Mouse (Mus musculus) embryo, embryonic 11 days (tissue): ENCODE results near the gene Secisbp2.
"Not testable (repeated sequence)": the region's sequence is repeated elsewhere in the genome, so short reads cannot be mapped to it uniquely, and the experiment has no call there.

ENCODE experiments used
- DNase-seq: peaks from one replicate; pipeline ENCODE4 v3.0.0-alpha.2; 2015

The Secisbp2 gene

GRCm38 (mm10) chr13:51651408-51652064, at the start of gene Secisbp2:
TSS of gene Secisbp2 (plus strand) at chr13:51651697.
- peak; percentile 97 for DNase-seq

- no peak for DNase-seq
Measured at GRCm38 (mm10) chr13:51602764-51603163, 48.7 kb upstream of the Secisbp2 start.

GRCm38 (mm10) chr13:51603221-51603893, 48.1 kb upstream of the Secisbp2 start:
- peak; percentile 80 for DNase-seq

- no peak for DNase-seq
Measured at GRCm38 (mm10) chr13:51603894-51604244, 47.6 kb upstream of the Secisbp2 start.

- no peak for DNase-seq
Measured at GRCm38 (mm10) chr13:51609231-51609630, 42.3 kb upstream of the Secisbp2 start.

GRCm38 (mm10) chr13:51611060-51611459, 40.4 kb upstream of the Secisbp2 start:
- peak; percentile 20 for DNase-seq

- DNase-seq = no peak
Measured at GRCm38 (mm10) chr13:51611500-51611899, 40.0 kb upstream of the Secisbp2 start.

DNA sequence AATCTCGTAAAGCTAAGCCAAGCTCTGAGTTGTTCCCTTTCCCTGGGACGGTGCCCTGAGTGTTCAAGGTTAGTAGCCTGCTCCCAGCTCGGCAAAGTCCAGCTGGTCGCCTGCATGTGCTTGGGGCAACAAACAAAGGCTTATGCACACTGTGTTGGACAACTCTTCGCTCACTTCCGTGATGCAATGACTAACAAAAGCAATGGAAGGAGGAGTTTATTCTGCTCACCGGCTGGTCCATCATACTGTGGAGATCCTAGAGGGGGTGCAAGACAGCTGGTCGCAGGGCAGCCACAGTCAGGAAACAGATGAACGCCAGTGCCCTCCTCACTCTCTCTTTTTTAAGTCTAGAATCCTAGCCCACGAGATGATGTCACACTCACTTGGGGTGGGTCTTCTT, 35.7 kb upstream of the Secisbp2 start:
- no peak for DNase-seq

DNA sequence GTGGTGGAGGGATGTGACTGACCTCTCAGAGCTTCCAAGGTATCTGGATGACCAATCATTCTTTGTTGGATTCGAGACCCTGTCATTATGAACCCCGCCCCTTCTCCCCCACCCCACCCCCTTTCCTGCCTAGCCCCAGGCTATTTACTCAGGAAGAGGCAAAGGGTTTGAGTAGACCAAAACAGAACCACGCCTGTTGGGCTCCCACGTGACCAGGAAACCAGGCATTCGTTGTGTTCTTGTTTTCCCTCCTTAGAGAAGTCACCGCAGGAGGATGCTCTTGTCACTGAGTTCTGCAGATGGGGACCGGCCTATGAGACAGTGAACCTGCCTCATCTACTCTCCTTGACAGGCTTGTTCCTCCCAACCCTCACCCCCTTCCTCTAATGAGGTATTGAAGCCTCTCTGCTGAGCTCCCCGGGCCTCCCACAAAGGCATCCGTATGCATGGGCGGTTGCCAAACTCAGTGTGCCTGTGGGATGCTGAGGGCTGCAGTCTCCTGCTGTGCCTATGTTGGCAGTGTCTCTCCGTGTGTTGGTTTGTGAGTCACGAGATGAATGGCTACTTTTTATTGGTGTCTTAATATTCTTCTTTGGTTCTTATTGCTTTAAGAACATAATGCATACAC, 35.0 kb upstream of the Secisbp2 start:
- DNase-seq = peak; percentile 25

- DNase-seq = no peak
Measured at GRCm38 (mm10) chr13:51617306-51617705, 34.2 kb upstream of the Secisbp2 start.

- peak; percentile 82 for DNase-seq
Measured at GRCm38 (mm10) chr13:51617861-51618260, 33.6 kb upstream of the Secisbp2 start.

- no peak for DNase-seq
Measured at GRCm38 (mm10) chr13:51618602-51619001, 32.9 kb upstream of the Secisbp2 start.

DNA sequence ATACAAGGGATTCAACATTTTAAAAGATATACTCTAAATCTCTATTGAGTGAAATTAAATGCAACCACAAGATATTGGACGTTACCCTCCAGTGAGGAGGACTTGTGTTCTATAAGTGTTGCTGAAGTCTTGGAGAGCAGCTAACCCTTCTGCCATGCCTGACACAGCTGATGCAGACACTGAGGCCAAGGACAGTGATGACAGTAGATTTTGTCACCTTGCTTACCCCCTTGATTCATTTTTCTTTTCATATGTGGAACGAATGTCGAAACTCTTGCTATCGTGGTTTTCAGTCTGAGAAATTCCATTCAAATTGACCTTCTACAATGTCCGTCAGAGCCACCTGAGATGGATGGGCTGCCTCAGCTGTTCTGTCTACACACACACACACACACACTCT, 28.9 kb upstream of the Secisbp2 start:
- DNase-seq = no peak

DNA sequence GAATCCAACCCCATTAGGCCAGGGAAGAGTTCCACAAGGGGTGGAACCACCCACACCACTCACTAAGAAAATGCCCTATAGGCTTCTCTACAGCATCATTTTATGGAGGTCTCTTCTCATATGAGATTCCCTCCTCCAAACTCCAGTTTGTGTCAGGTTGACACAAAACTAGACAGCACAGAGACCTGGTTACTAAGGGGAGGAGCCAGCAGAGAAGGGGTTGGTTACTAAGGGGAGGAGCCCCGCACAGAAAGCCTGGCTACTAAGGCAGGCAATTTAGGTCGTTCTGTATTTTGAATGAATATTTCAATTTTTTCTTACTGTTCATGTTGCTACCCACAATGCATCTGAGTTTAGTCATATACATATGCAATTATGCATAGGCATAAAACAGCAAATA, 27.8 kb upstream of the Secisbp2 start:
- no peak for DNase-seq

DNA sequence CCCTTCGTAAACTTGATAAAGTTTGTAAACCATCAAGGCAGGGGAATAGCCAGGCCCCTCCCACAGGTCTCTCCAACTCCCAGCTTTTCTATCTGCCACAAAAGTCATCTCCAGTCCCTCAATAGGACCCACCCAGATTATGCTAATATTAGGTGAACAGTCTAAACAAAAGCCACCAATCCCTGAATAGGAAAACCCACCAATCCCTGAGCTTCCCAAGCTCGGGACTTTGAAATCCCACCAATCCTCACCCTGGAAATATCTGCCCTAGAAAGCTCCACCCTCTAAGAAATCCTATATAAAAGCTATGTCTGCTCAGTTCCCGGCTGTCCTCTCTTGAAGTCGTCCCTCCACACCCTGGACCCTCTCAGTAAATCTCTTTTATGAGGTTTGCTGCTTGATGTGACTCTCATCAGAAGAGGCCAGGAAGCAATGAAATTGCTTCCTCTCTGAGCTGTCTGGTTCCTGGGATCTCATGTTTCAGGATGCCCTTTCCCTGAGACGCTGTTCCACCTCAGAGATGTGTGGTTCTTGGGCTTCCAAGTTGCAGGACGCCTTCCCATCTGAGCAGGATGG, 23.1 kb upstream of the Secisbp2 start:
- no peak for DNase-seq

- no peak for DNase-seq
Measured at GRCm38 (mm10) chr13:51631354-51631992, 20.0 kb upstream of the Secisbp2 start.

- no peak for DNase-seq
Measured at GRCm38 (mm10) chr13:51632560-51633218, 18.8 kb upstream of the Secisbp2 start.

DNA sequence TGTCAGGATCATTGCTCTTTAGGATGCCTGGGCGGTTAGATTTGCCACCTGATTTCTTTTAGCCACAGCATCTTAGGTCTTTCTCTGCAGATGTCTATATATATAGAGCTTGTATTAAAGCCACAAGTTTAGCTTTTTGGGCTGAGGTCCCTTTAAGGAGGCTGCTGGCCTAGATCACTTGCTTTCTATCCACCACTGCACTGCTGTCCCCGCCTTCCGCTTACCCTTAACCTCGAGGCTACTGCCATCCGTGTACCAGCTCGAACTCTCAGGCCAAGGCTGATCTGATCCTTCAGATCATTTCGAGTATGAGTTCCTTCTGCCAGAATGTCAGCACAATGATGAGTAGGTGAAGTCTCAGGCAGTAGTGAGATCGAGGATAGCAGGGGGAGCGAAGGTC, 16.1 kb upstream of the Secisbp2 start:
- not testable (repeated sequence) for DNase-seq

DNA sequence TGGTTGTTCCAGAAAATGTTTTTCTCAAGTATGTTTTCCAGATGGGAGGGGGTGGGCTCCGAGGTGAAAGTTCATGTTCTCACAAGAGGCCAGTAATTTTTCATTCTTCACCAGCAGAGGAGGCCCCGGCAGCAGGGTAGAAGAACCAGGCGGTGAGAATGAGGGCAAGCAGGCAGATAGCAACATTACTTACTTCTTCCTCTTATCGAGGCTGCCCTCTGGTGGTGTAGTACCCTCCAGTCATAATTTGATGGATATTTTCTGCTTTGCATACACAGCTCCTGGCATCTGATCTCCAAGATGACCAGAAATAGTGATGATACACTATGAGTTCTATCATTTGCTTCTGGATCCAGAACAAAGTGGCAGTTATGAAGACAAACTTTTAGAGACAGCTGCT, 12.5 kb upstream of the Secisbp2 start:
- DNase-seq = no peak

DNA sequence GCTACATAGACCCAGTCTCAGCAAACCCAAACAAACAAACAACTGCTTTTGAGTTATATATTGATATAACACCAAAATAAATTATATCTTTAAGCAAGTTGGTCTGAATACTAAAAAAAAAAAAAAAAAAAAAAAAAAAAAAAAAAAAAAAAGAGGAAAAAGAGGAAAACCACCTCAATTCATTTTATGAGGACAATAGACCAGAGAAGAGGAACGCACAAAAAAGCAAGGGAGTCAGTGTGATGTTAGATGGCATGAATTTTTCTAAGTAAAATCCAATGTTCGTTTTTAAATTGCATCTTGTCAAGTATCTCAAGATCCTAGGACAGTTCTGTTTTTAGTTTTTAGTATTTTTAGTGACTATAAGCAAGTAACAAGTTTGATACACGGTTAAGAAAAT, 10.1 kb upstream of the Secisbp2 start:
- DNase-seq = no peak

DNA sequence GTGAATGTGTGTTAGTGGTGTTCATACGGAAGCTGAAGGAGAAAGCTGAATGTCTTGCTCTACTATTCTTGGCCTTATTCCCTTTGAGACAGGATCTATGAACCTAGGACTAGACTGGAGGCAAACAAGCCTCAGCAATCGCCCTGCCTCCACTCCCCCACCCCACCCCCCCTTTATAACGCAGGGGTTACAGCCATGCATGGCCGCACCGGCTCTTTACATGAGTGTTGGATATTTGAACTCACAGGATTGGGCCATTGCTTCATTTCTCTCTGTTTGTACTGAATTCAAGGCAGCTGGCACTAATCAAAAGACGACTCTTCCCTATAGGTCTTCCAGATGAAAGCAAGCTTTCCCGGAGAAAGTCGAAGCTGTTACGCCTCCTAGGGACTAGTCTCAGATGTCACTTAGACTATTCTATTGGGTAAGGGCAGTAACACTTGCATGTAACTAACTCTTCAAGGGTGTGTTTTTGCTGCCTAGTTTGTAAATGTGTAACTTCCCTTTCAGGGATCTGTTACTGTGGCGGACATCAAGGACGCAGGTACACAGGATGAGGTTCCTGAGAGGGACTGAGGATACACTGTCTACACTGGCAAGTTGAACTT, 9.2 kb upstream of the Secisbp2 start:
- DNase-seq = peak; percentile 12
